Mouse (Mus musculus): Measurements from ENCODE around the gene Anapc2.

DNA sequence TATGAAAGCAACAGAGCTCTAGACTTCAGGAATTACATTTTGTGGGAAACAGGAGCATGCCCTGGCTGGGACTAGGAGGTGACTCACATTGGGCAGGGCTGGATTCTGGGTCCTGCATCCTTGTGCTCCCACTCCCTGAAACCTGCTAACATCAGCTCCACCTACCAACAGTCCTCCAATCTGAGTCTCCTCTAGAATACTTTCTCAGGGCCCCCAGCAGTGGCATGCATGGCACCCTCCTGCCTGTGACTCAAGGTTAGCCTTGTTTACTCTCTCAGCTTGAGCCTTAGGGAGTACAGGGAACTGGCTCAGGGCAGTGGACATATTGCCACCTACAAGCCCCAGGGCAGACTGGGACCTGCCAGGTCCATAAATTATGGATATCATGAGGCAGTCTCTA lies 34.2 kb upstream of the Anapc2 start:
- TF ChIP-seq MYOD1 (IDR thresholded peaks at IDR 0.05; ENCODE audit: control insufficient read depth, insufficient read length, low read depth) (no peak), CTCF (IDR thresholded peaks at IDR 0.05; ENCODE audit: control insufficient read depth, insufficient read depth, insufficient read length) (no peak), USF1 (IDR thresholded peaks at IDR 0.05; ENCODE audit: low read depth) (no peak)
